Mouse (Mus musculus) stomach, embryonic 14.5 days (tissue): ENCODE data around the gene Ribc2. TPM values are rescaled to one million over a fixed set of nuclear protein-coding genes. Genes with fewer than 3 reads are reported as not detected.

Source experiments
- ATAC-seq: fragments of 200-750 bp; cut with Nextera tagmentation; 2 replicates; pipeline ENCODE4 v1.8.0; 2017; ENCODE audit warnings: low read depth, moderate TSS enrichment; ENCODE audit not compliant: insufficient number of reproducible peaks, insufficient read depth, low FRiP score
- H3K27ac ChIP-seq: fragments of 300-500 bp; sonication (generic); 2 replicates; pipeline ENCODE4 v1.5.1; 2014; ENCODE audit warnings: mild to moderate bottlenecking, low read length, moderate library complexity, mixed read lengths
- H3K27me3 ChIP-seq: fragments of 300-500 bp; sonication (generic); 2 replicates; pipeline ENCODE4 v1.6.1; 2014; ENCODE audit warnings: low read length, control low read depth, mixed read lengths; ENCODE audit not compliant: control insufficient read depth, insufficient read depth
- H3K36me3 ChIP-seq: fragments of 300-500 bp; sonication (generic); 2 replicates; pipeline ENCODE4 v1.6.1; 2014; ENCODE audit warnings: mild to moderate bottlenecking, control low read depth, low read length, moderate library complexity, mixed read lengths; ENCODE audit not compliant: control insufficient read depth, insufficient read depth
- H3K4me1 ChIP-seq: fragments of 300-500 bp; sonication (generic); 2 replicates; pipeline ENCODE4 v1.6.1; 2014; ENCODE audit warnings: low read length, control low read depth, mixed read lengths; ENCODE audit not compliant: control insufficient read depth, insufficient read depth
- H3K4me2 ChIP-seq: fragments of 300-500 bp; sonication (generic); replicated peaks from 2 replicates; pipeline ENCODE4 v1.6.1; 2014; ENCODE audit warnings: low read depth, low read length, control low read depth
- H3K4me3 ChIP-seq: fragments of 300-500 bp; sonication (generic); 2 replicates; pipeline ENCODE4 v1.5.1; 2014; ENCODE audit warnings: low read depth, low read length, control low read depth
- H3K9ac ChIP-seq: fragments of 300-500 bp; sonication (generic); replicated peaks from 2 replicates; pipeline ENCODE4 v1.6.1; 2014; ENCODE audit warnings: low read depth, mild to moderate bottlenecking, control low read depth, low read length, moderate library complexity, mixed read lengths
- H3K9me3 ChIP-seq: fragments of 300-500 bp; sonication (generic); 2 replicates; pipeline ENCODE4 v1.6.1; 2016; ENCODE audit warnings: low read depth, low read length, control low read depth; ENCODE audit not compliant: control insufficient read depth
- WGBS: fragments of 180-500 bp; shearing (Covaris S2); extraction: QIAGEN DNeasy Blood & Tissue Kit; methylation state at CpG from one replicate; pipeline ENCODE4 v1.1.7; 2014; 5-methylcytosine and 5-hydroxymethylcytosine counted together
- polyA plus RNA-seq: library from polyadenylated mRNA; unstranded; fragments of >200 nt; fragmentation: Nextera tagmentation; extraction: Ambion mirVana; gene quantifications from 2 replicates; pipeline ENCODE4 v1.2.1, GENCODE M21; 2014

Ribc2 gene
- 0.42 and 0.49 TPM in 2 replicates for polyA plus RNA-seq

GRCm38 (mm10) chr15:85131275-85132192 is at the start of gene Ribc2, which contains the start of gene Smc1b:
TSS of gene Ribc2 (plus strand) at chr15:85132078.
TSS of gene Smc1b (minus strand) at chr15:85131964.
- no peaks in the 10 kb centered on the region for H3K36me3 ChIP-seq
- 29% methylated on average over 55 of the region's 58 CpGs for WGBS
- H3K9ac ChIP-seq = no peak within 1 kb of the TSS
- peak within 1 kb of the TSS; percentile 41 for H3K4me2 ChIP-seq
- H3K27me3 ChIP-seq = no peaks in the 10 kb centered on the region
- no peaks in the 10 kb centered on the region for H3K4me1 ChIP-seq
- H3K9me3 ChIP-seq = no peaks in the 10 kb centered on the region
- H3K4me3 ChIP-seq = peak within 1 kb of the TSS; percentile 18
- H3K27ac ChIP-seq = no peak within 1 kb of the TSS
- ATAC-seq = no peak

- 67% methylated on average over 1 of the region's 1 CpGs for WGBS
- Histone ChIP-seq H3K4me3 (no peak overlapping the region), H3K9ac (no peak overlapping the region), H3K36me3 (no peaks in the 10 kb centered on the region), H3K27ac (no peak overlapping the region), H3K27me3 (no peaks in the 10 kb centered on the region), H3K9me3 (no peaks in the 10 kb centered on the region), H3K4me1 (no peaks in the 10 kb centered on the region), H3K4me2 (no peak overlapping the region)
- ATAC-seq = no peak
Observed at GRCm38 (mm10) chr15:85085641-85086040, 46.2 kb upstream of the Ribc2 start.

- H3K4me3 ChIP-seq = peak overlapping the region; percentile 18
- H3K9ac ChIP-seq = no peak overlapping the region
- no peaks in the 10 kb centered on the region for H3K4me1 ChIP-seq
- no peaks in the 10 kb centered on the region for H3K27me3 ChIP-seq
- no peak overlapping the region for H3K27ac ChIP-seq
- no peaks in the 10 kb centered on the region for H3K36me3 ChIP-seq
- H3K9me3 ChIP-seq = no peaks in the 10 kb centered on the region
- no peak for ATAC-seq
- H3K4me2 ChIP-seq = peak overlapping the region; percentile 41
- WGBS = 18% methylated on average over 10 of the region's 10 CpGs
Observed at GRCm38 (mm10) chr15:85132193-85132520, 279 bp downstream of the Ribc2 start.

GRCm38 (mm10) chr15:85135143-85135542 is 3.3 kb downstream of the Ribc2 start:
- H3K4me2 ChIP-seq = no peak overlapping the region
- no peaks in the 10 kb centered on the region for H3K36me3 ChIP-seq
- WGBS = 46% methylated on average over 9 of the region's 9 CpGs

GRCm38 (mm10) chr15:85141290-85141689 is 9.4 kb downstream of the Ribc2 start:
- H3K27me3 ChIP-seq = no peaks in the 10 kb centered on the region
- no peak for ATAC-seq
- H3K4me2 ChIP-seq = no peak overlapping the region
- H3K9ac ChIP-seq = no peak overlapping the region
- H3K4me3 ChIP-seq = no peak overlapping the region
- no peaks in the 10 kb centered on the region for H3K36me3 ChIP-seq
- no peaks in the 10 kb centered on the region for H3K4me1 ChIP-seq
- H3K27ac ChIP-seq = no peak overlapping the region
- no peaks in the 10 kb centered on the region for H3K9me3 ChIP-seq
- 88% methylated on average over 10 of the region's 10 CpGs for WGBS

More at GRCm38 (mm10) chr15:85135143-85135542, 3.3 kb downstream of the Ribc2 start:
- H3K9me3 ChIP-seq = no peaks in the 10 kb centered on the region
- no peaks in the 10 kb centered on the region for H3K27me3 ChIP-seq
- no peaks in the 10 kb centered on the region for H3K4me1 ChIP-seq
- H3K4me3 ChIP-seq = no peak overlapping the region
- no peak for ATAC-seq
- H3K27ac ChIP-seq = no peak overlapping the region
- no peak overlapping the region for H3K9ac ChIP-seq

GRCm38 (mm10) chr15:85142441-85142840 is 10.6 kb downstream of the Ribc2 start:
- 72% methylated on average over 2 of the region's 2 CpGs for WGBS
- ATAC-seq = no peak

GRCm38 (mm10) chr15:85143161-85143560 is 11.3 kb downstream of the Ribc2 start:
- Histone ChIP-seq H3K4me3 (no peak overlapping the region), H3K9me3 (no peaks in the 10 kb centered on the region), H3K4me1 (no peaks in the 10 kb centered on the region), H3K27me3 (no peaks in the 10 kb centered on the region), H3K27ac (no peak overlapping the region), H3K4me2 (no peak overlapping the region), H3K36me3 (no peaks in the 10 kb centered on the region), H3K9ac (no peak overlapping the region)
- 89% methylated on average over 11 of the region's 11 CpGs for WGBS
- ATAC-seq = no peak

More at GRCm38 (mm10) chr15:85142441-85142840, 10.6 kb downstream of the Ribc2 start:
- Histone ChIP-seq H3K27me3 (no peaks in the 10 kb centered on the region), H3K4me2 (no peak overlapping the region), H3K27ac (no peak overlapping the region), H3K36me3 (no peaks in the 10 kb centered on the region), H3K4me3 (no peak overlapping the region), H3K9me3 (no peaks in the 10 kb centered on the region), H3K9ac (no peak overlapping the region), H3K4me1 (no peaks in the 10 kb centered on the region)

GRCm38 (mm10) chr15:85143747-85144146 is 11.9 kb downstream of the Ribc2 start:
- no peak for ATAC-seq
- Histone ChIP-seq H3K9me3 (no peaks in the 10 kb centered on the region), H3K4me3 (no peak overlapping the region), H3K27ac (no peak overlapping the region), H3K27me3 (no peaks in the 10 kb centered on the region), H3K4me2 (no peak overlapping the region), H3K4me1 (no peaks in the 10 kb centered on the region), H3K9ac (no peak overlapping the region), H3K36me3 (no peaks in the 10 kb centered on the region)
- WGBS = 94% methylated on average over 1 of the region's 1 CpGs
